Mouse (Mus musculus) c-Kit-negative CD71-positive TER-119-positive erythroid progenitor cells, embryonic 14.5 days (primary cell): ENCODE measurements around the gene Haus3.

Source experiments
- DNase-seq: peaks from one replicate; pipeline ENCODE4 v3.0.0-alpha.2; 2013; ENCODE audit warnings: low read depth, low spot score

Gene Haus3

GRCm38 (mm10) chr5:34186961-34187391 is 17.6 kb upstream of the Haus3 start:
- no peak for DNase-seq

DNA sequence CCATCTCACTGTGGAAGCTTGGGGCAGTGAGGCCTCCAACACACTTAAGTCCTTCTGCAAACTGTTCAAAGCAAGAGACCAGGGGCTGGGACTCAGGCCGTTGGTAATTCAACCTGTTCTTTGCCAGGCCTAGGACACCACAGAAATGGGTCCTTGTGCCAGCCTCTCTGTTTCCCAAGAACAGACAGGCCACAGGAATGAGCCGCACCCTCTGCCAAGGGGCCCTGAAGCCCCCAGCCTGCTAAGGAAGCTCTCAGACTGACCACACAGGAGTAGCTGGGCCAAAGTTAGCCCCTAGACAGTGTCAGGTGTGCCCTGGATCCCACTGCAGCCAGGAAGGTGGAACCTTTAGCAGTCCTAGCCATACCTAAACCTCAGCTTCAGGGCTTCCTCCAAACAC is 17.1 kb upstream of the Haus3 start:
- DNase-seq, result no peak

GRCm38 (mm10) chr5:34185791-34186190 is 16.5 kb upstream of the Haus3 start:
- DNase-seq, result no peak

DNA sequence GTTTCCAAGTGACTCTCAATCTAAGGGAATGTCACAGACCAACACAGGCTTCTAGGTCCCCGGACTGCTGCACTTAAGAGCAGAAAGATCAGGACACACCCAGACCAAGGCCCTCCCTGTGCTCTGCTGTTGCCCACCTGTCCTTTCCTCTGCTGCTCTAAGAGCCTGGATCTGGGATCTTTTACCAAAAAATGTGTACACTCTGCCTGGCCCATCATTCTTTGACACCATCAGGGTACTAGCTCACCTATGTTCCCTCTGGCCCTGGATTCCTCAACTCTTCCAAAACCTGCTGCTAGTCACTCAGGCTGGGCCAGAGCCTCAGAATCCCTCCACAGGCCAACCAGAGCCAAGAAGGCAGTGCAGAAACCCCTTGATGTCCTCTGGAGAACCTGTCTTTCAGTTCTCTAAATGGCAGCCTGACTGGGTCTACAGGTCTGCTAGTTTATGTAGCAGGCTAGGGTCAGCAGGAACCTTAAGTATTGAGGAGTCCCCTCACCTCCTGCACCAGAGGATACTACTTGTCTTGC is 15.8 kb upstream of the Haus3 start:
- no peak for DNase-seq

DNA sequence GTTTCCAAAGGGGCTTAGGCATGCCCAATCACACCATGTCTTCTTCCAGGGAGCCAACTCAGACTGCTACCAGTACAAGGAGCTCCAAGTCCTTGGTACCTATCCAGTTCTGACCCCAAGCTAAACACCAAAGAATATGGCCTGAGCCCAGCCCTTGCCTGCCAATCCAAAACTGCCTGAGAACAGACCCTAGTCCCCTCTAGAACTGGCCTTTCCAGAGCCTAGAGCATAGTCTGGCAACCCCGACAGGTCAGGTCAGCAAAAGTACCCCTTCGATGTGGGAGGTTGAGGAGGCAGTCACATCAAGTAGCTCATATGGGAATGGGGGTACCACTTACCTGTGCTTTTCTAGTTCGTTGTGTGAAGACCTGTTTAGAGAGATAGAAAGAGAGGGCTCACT is 14.6 kb upstream of the Haus3 start:
- no peak for DNase-seq

GRCm38 (mm10) chr5:34183156-34183880 is 14.0 kb upstream of the Haus3 start:
- DNase-seq, result no peak

DNA sequence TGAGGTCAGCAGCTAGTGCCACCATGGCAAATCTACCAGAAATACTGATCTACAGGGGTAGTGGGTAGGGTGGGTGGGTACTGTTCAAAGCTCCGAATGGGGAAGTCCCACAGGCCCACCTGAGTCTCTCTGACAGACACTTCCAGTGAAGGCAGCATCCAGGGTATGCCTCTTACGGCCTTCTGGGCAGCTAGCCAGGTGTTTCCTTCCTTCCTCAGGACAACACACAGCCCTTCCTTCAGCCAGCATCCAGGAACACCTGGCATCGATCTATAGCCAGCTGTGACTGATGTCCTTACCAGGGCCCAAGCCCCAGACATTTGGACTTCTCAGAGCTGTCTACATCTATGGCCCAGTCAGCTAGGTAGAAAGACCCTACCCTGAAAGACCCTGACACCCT is 13.2 kb upstream of the Haus3 start:
- no peak for DNase-seq

DNA sequence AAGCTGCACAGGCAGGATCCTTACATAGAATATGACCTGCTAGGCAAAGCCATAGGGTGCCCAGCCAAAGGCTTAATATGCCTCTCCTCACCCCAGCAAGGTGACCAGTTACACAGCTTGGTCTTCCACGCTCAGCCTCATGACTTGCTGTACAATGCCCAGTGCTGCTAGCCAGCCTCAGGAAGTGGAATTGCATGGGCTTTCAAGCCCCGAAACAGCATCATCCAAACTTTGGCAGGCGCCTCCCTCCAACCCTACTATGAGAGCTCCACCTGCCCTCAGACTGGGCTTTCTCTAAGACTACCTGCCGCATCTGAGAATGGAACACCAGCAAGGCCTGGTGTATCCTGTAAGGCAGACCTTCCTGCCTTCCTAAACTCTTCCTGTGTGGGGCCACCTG is 8.5 kb upstream of the Haus3 start:
- DNase-seq, result no peak

GRCm38 (mm10) chr5:34177091-34177490 is 7.8 kb upstream of the Haus3 start:
- DNase-seq, result no peak

- no peak for DNase-seq
Measured at GRCm38 (mm10) chr5:34176691-34177090, 7.4 kb upstream of the Haus3 start.

DNA sequence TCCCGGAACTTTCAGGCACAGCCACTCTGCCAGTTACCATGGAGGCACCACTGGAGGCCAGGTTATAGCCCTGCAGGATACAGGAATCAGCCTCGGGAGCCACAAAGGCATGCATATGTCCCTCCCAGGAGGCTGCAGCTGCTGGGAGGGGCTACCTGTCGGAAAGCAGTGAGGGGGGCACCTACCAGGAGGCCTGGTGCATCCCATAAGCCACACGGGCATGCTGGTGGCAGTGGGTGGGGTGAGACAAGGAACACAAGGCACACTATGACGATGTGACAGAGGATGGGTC is 6.0 kb upstream of the Haus3 start:
- no peak for DNase-seq

- DNase-seq, result no peak
Measured at GRCm38 (mm10) chr5:34174550-34175402, 5.4 kb upstream of the Haus3 start.

DNA sequence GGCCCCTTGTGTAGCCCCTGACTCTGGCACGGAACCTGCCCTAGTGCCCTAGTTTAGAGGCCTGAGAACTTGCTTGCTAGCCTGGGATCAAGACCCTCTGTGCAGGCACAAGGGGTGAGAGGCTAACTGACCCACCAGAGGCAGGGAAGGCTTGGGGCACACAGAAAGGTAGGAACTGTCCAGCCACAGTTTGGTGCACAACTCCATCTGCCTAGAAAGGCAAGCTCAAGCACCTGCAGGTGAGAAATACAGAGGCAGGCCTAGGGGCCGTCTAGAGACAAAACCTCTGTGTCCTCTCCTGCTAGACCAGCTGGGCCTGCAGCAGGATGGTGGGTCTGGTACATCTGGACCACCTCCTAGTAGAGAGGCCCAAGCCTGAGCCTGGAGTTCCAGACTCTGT is 4.7 kb upstream of the Haus3 start:
- DNase-seq, result no peak

- DNase-seq, result no peak
Measured at GRCm38 (mm10) chr5:34170726-34171125, 1.4 kb upstream of the Haus3 start.

GRCm38 (mm10) chr5:34169954-34170353 is 627 bp upstream of the Haus3 start:
- no peak for DNase-seq

DNA sequence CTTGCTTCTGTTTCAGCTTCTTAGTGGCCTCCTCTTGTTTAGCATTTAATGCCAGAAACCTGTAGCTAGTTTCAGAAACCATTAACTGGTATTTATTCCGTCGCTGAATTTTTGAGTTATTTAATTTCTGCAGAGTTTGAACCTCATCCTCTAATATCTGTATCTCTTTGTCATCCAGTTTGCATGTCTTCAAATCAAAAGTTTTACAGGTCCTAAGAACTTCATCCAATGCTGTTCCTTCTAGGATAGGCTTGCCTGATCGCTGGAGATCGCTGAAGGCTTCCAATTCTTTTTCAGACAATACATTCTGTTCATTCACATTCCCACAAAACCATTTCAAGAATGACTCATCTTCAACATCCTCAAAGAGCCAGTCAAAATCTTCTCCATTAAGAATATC is 1.5 kb downstream of the Haus3 start:
- DNase-seq, result no peak

- no peak for DNase-seq
Measured at GRCm38 (mm10) chr5:34165793-34166192, 3.5 kb downstream of the Haus3 start.

DNA sequence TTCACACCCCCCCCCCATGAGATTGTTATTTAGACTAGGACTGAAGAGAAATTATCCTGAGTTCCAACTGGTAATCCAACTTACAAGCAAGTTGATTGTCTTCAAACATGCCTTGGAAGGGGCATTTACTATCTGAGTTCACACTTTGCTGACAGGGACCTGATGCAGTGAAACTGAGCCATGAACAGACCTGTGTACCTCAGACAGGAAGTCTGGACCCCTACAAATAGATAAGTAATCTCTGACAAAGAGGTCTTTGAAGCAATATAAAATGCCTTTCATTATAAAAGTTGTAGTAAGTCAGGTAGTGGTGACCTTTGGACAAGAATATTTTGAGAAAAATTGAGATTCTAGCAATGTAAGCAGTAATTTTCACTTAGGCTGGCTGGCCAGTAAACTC is 20.9 kb downstream of the Haus3 start:
- no peak for DNase-seq

DNA sequence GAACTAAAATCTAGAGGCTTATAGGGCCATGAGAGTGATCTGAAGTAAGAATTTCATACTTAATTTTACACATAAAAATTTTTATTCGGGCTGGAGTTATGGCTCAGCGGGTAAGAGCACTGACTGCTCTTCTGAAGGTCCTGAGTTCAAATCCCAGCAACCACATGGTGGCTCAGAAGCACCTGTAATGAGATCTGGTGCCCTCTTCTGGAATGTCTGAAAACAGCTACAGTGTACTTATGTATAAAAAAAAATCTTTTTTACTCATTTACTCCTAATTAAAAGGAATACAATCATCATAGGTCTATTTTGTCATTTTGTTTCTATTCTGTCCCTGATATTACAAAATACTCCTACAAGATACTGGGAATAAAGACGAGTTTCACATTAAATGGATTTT is 21.8 kb downstream of the Haus3 start:
- no peak for DNase-seq

GRCm38 (mm10) chr5:34139751-34140150 is 29.6 kb downstream of the Haus3 start:
- no peak for DNase-seq

DNA sequence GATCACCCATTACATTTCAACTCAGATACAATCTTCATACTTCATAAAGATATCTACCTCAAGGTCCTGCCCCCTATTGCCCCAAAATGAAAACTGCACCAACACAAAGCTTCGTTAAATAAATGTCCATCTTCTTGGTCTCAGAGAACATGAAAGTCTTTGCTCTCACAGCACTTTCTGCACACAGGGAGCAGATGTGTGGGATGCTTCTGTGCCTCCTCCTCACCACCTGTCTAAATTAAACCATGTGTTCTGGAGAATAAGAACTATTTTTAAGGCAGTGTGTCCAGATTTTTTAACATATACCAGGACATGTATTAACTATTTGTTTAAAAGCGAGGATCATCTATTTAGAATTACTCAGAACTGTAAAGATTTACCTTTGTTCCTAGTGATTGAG is 36.6 kb downstream of the Haus3 start:
- no peak for DNase-seq

GRCm38 (mm10) chr5:34124131-34124530 is 45.2 kb downstream of the Haus3 start:
- no peak for DNase-seq
